Mouse (Mus musculus): ENCODE measurements around the gene Cysltr2.

DNA sequence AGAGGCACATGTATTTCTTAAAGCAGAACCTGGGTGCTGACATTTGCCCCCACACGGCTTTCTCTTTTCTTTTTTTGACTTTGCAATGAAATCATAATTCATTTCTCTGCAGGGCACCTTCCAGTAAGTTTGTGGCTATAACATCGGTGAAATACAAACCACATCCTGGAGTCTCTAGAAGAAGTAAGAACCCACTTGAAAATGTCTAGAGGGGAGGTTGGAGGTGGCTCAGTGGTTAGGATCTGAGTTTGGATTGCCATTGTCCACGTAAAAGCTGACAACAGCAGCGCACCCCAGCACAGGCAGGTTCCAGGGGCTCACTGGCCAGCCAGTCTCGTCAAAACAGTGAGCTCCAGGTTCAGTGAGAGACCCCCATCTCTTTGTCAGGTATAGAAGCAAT, 38.8 kb upstream of the Cysltr2 start:
- TF ChIP-seq POLR2A (IDR thresholded peaks at IDR 0.05; ENCODE audit: insufficient read depth, low read length) (no peak), CTCF (IDR thresholded peaks at IDR 0.05; ENCODE audit: low read depth, low read length) (no peak), EP300 (IDR thresholded peaks at IDR 0.05; ENCODE audit: insufficient read depth, low read depth, low read length) (no peak)
